Mouse (Mus musculus) mature B cell (primary cell): ENCODE measurements around the gene Snx29.

Experiments
- in situ Hi-C: fragments of 300-500 bp; cut with MboI; formaldehyde crosslinking; loops from 2 replicates; pipeline ENCODE4 v1.14.3; 2019

Snx29 gene

GRCm38 (mm10) chr16:11407932-11408620, 85.4 kb downstream of the Snx29 start:
- in situ Hi-C loops, result loop anchor here (25.0 kb wide), 1 partner anchor 171 kb away; no protein-coding TSS in a partner anchor

- in situ Hi-C loops, result loop anchor here (25.0 kb wide), 1 partner anchor 171 kb away; no protein-coding TSS in a partner anchor
These were observed 86.0 kb downstream of the Snx29 start for GRCm38 (mm10) chr16:11408726-11409125.

- in situ Hi-C loops, result loop anchor here (5.0 to 25.0 kb wide), 2 partner anchors 97 to 177 kb away; no protein-coding TSS in a partner anchor
These were observed 91.9 kb downstream of the Snx29 start for GRCm38 (mm10) chr16:11414631-11415030.

- in situ Hi-C loops, result loop anchor here (5.0 to 25.0 kb wide), 2 partner anchors 101 to 181 kb away; no protein-coding TSS in a partner anchor
These were observed 95.5 kb downstream of the Snx29 start for GRCm38 (mm10) chr16:11418183-11418588.

- in situ Hi-C loops, result loop anchor here (25.0 kb wide), 1 partner anchor 183 kb away; no protein-coding TSS in a partner anchor
These were observed 97.8 kb downstream of the Snx29 start for GRCm38 (mm10) chr16:11420311-11421080.

GRCm38 (mm10) chr16:11422165-11422564, 99.5 kb downstream of the Snx29 start:
- in situ Hi-C loops, result loop anchor here (25.0 kb wide), 1 partner anchor 185 kb away; no protein-coding TSS in a partner anchor

GRCm38 (mm10) chr16:11422889-11423610, 100.3 kb downstream of the Snx29 start:
- in situ Hi-C loops, result loop anchor here (25.0 kb wide), 1 partner anchor 186 kb away; no protein-coding TSS in a partner anchor

- in situ Hi-C loops, result loop anchor here (25.0 kb wide), 1 partner anchor 186 kb away; no protein-coding TSS in a partner anchor
These were observed 101.0 kb downstream of the Snx29 start for GRCm38 (mm10) chr16:11423611-11424297.

GRCm38 (mm10) chr16:11424568-11425145, 101.9 kb downstream of the Snx29 start:
- in situ Hi-C loops, result loop anchor here (25.0 kb wide), 1 partner anchor 187 kb away; no protein-coding TSS in a partner anchor

- in situ Hi-C loops, result no loop called here
These were observed 102.6 kb downstream of the Snx29 start for GRCm38 (mm10) chr16:11425279-11425678.

GRCm38 (mm10) chr16:11426810-11427537, 104.3 kb downstream of the Snx29 start:
- in situ Hi-C loops, result no loop called here

- in situ Hi-C loops, result no loop called here
These were observed 107.1 kb downstream of the Snx29 start for GRCm38 (mm10) chr16:11429784-11430183.

- in situ Hi-C loops, result no loop called here
These were observed 107.8 kb downstream of the Snx29 start for GRCm38 (mm10) chr16:11430520-11430919.

- in situ Hi-C loops, result no loop called here
These were observed 111.1 kb downstream of the Snx29 start for GRCm38 (mm10) chr16:11433779-11434178.

- in situ Hi-C loops, result no loop called here
These were observed 114.9 kb downstream of the Snx29 start for GRCm38 (mm10) chr16:11437641-11438040.

- in situ Hi-C loops, result no loop called here
These were observed 116.7 kb downstream of the Snx29 start for GRCm38 (mm10) chr16:11439417-11439816.

- in situ Hi-C loops, result no loop called here
These were observed 118.9 kb downstream of the Snx29 start for GRCm38 (mm10) chr16:11441616-11442015.

- in situ Hi-C loops, result no loop called here
These were observed 119.8 kb downstream of the Snx29 start for GRCm38 (mm10) chr16:11442534-11442933.

- in situ Hi-C loops, result no loop called here
These were observed 121.9 kb downstream of the Snx29 start for GRCm38 (mm10) chr16:11444626-11445025.

GRCm38 (mm10) chr16:11446977-11447376, 124.3 kb downstream of the Snx29 start:
- in situ Hi-C loops, result no loop called here
